Mouse (Mus musculus) 3T3-L1 (cell line): ENCODE data around the gene F830045P16Rik.

Experiments used
- DNase-seq: peaks from one replicate; pipeline ENCODE4 v3.0.0-alpha.2; 2015; ENCODE audit warnings: low read depth, low spot score

Gene F830045P16Rik

DNA sequence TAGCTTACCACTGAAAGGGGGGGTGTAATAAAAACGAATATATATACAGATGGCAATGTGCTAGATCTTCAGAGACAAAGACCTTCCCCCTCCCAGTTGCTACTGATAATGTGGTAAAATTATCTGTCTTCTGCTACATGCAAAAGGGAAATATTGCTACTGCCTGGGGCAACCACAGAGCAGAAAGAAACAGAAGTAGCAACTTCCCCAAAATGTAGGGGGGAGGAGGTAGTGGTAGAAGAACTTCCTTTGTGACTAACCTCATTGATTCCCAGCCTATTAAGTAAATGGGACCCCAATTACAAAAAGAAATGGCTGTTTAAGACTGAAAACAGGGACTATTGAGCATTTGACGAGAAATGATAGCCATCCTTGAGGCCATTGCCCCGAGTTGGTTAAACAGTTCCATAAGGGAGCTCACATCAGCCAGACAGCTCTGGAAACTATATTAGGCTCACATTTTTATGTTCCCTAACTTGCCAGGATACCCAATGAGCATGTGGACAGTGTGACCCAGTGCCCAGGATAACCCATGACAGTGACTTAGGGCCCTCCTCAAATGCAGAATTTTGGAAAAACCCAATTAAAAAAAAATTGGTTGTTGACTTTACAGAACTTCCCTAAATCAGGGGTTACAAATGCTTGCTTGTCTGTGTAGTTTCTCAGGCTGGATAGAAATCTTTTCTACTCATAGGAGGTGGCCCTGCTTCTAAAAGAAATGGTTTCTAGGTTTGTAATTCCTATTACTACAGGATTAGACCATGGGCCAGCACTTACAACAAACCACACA, 46.7 kb downstream of the F830045P16Rik start:
- DNase-seq, result no peak

DNA sequence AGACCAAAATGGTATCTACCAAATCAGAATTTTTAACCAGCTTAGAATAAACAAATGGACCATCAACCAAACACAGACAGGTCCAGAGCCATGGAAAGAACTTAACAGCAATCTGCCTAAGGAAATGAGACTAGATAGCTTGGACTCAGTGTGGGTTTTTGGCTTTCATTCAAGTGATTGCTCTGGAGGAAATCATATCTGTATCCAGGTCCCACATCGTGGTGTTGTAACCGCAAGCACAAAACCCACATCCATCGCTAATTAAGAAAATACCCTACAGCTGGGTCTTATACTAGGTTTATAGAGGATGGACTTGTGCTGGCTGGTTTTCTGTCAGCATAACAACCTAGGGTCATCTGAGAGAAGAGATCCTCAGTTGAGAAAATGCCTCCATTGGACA, 53.3 kb downstream of the F830045P16Rik start:
- no peak for DNase-seq

DNA sequence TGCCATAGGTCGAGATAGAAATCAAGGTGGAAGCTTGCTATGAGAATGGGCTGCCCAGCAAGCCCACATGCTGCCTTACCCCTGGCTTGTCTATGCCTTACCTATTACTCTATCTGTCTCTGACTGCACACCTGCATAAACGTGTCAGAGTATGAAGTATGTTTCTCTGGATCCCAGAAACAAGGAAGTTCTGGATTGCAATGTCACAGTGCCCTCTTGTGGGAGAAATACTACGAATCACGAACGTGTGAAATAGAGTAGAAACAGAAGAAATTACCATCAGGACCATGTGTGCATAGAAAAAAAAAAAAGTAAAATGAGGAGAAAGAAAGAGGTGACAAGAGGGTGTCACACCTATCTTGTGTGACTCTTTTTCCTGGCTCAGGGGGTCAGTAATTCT, 64.5 kb downstream of the F830045P16Rik start:
- DNase-seq, result peak; percentile 71

DNA sequence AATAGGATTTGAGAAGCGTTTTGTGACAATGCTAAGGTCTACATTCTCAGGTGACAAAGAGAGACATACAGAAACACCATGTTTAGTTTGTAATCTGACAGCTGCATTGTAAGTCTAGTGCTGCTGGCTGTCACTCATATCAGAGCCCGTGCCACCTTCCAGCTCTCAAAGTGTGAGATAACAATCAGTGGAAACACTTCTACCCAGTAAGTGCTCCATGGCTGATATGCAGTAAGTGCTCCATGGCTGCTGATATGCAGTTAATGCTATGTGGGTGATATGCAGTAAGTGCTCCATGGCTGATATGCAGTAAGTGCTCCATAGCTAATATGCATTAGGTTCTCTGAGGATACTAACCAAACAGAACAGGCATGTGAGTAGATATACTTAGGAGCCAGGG, 65.6 kb downstream of the F830045P16Rik start:
- DNase-seq, result no peak

DNA sequence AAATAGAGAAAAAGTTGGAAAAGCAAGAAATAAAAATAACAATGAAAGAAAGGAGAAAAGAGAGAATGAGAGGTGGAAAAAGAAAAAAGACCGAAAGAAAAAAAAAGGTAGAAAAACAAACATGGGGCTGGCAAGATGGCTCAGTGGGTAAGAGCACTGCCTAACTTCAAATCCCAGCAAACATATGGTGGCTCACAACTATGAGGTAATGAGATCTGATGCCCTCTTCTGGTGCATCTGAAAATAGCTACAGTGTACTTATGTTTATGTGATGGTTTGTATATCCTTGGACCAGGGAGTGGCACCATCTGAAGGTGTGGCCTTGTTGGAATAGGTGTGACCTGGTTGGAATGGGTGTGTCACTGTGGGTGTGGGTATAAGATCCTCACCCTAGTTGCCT, 97.6 kb downstream of the F830045P16Rik start:
- DNase-seq, result peak; percentile 67

DNA sequence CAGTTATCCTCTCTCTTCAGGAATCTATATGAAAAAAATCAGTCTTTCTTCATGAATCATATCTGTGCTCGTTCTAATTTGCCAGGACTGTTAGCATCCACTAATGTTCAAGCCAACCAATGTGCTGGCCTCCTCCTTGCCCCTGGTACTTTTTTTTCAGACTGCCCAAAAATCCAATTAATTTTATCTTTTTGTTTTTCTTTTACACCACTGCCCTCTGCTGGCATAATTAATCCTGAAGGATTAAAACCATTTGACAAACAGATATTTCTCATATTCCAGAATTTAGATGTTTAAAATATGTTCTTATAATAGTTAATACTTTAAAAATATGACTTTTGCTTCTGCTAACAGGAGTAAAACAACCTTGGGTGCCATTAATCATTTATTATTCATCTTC, 101.2 kb downstream of the F830045P16Rik start:
- DNase-seq, result peak; percentile 66

DNA sequence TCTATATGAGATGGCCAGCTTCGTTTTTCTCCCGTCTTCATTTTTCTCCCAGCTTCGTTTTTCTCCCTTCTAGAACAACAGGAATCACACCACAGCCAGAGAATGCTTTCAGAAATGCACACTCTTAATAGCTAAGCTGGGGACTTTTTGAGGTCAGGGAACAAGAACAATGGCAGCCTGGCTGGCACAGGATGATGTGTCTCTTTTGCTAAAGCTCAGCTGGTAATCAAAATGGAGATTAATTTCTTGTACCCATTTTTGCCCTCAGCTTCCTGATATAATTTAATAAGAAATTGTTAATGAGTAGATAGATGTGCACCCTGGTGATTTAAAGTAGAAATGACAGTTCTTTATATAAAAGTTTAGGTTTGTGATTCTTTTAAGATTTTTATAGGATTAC, 112.7 kb downstream of the F830045P16Rik start:
- DNase-seq, result no peak

DNA sequence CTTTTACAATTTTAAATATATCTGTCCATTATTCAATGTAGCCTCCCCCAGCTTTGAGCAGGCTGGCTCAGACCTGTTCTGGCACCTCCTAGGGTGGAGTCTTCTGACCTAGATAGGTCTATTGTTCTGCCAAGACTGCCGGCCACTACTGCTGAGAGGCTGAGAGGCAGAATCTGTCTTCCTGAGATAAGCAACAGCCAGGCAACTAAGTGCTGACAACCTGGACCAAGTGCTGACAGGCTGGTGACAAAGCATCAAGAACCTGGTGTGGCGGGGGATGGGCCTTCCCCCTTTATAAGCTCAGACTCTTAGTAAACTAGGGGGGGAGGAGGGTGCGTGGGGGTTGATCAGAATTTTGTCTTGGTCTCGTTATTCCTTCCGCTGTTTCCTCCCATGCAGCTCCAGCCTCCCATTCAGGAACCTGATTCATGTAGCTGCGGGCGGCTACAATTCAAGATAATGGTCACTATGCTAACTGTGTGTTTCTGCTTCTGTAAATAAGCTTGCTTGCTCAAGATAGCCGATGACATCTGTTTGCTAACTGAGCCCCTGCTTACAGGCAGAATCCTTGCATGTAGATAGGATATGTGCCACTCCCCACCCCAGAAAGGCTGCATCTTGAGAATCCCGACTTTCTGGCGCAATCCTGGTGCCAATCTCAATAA, 115.4 kb downstream of the F830045P16Rik start:
- no peak for DNase-seq

DNA sequence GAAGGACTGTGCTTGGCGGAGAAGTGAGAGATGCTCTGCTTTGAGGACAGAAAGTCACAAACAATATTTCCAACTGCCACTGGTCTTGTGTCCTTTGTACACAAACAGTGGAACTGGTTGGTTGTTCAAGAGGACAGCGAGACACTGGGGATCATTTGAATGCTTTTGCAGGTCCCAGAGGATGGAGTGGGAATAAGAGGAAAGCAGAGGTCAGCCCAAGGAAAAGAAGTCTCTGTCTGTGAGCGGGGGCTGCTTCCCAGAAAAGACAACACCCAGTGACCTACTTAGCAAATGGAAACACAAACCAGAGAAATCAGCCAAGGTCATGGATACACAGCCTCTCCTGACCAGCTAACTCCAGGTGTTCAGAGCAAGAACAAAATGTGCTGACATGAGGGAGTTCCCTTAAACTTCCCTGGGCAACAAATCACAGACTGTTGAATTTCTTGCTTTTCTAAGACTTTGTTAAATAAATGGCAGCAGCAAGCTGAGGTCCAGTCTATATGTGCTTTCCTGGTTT, 117.0 kb downstream of the F830045P16Rik start:
- DNase-seq, result no peak

DNA sequence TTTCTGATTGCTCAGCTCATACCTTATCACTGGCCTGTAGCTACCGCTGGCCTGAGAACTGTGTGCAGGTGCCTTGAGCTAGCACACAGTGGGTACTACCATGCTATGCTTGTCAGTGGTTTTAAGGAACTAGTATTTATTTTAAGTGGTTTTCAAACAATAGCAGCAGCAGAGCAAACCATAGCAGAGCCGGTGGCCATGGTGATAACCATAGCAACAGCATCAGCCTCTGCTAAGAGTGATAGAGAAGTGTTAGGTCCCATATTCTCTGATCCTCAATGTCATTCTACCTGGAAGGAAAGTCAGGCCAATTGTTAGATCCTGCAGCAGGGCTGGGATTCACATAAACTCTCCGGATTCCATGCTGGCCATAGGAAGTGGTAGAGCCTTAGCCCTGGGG, 121.8 kb downstream of the F830045P16Rik start:
- DNase-seq, result no peak

DNA sequence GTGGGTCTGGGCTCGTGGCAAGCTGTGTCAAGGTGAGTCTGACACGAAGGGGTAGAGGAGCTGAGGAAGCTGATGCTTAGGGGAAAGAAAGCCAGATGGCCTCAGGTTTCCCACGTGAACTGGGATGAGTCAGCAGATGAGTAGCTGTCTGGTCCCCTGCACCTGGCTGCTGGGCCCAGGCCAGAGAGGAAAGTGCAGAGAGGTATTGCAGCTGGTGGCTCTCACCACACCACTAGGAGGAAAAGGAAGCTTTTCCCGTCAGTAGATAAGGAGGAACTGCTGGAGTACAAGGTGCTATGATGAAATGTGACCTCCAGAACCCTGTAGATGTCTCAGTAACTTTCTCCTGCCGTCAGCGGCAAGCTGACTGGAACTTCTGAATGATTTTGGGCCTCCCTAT, 122.9 kb downstream of the F830045P16Rik start:
- DNase-seq, result no peak

DNA sequence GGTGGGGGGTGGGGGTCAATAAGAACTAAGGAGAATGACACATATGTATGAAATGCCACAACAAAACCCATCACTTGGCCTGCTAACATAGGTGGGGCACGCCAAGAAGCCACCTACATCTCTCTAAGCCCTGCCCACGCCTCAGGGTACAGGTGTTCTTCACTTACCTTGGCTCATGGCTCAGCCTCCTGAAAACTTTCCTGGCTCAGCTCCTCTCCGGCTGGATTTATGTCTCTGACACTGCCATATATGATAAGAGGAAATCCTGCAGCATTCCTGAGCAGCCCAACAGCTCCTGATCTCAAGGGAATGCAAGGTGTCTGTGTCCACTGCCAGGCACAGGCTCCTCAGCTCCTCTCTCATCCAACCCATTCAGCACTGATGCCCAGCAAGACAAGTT, 124.8 kb downstream of the F830045P16Rik start:
- DNase-seq, result no peak

DNA sequence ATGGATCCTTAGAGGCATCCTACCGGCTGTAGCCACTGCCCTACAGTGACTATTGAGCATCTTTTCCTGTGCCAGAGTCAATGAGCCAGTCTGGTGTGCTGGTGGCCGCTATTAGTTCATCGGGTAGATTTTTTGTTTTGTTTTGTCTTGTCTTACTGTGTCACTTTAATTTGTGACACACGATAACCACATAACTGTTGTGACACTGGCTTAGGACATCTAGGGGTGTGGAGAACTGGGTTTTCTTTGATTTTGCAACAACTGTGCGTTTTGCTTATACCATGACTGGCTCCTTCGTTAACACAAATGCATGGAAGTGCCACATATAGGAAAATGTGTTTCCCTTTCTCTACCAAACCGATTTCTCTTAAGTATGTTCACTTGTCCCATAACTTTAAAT, 126.1 kb downstream of the F830045P16Rik start:
- DNase-seq, result no peak

DNA sequence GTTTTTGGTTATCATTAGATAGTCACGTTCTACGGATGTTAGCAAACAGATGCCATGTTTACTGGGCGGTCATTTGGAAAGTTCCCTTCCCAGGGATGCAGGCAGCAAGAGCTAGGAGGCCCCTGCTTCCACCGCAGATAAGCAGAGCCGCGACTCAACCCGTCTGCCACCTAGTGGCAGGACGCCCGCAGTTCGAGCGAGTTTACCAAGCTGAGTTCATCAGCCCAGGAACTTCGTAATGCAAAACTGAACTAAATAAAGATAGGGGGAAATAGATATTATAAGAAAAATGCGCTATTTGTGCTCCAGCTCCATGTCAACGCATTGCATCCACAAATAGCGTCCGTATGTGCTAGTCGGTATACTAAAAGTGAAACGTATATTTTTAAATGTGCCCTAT, 127.9 kb downstream of the F830045P16Rik start:
- DNase-seq, result peak; percentile 79
